10 mouse cellular contexts compared by ENCODE assay signal in the genomic region with DNA sequence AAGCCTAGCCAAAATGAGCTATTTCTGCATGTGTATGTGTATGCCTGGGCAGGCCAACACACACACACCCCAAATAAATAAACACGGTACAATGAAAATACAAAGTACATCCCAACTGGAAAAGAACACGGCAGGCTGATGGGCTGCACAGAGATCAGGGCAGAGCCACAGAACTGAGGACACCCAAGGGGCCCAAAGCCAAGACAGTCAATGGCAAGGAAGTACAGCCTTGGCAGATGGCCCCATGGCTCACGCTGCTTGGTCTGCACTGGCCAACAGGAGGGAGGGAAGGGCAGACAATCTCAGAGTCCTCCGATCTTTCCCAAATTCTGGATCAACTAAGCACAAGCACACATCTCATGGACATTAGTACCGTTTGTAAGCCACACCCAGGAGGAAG. TPM values are rescaled to one million over a fixed set of nuclear protein-coding genes. Genes with fewer than 3 reads are reported as not detected.
DNase-seq lines count a peak whose midpoint lies in the region; ATAC-seq and TF ChIP-seq lines count a peak whose summit lies in the region.
"Had no signal": no experiment of that assay in that cellular context is flagged by ENCODE, and none has a peak within 500 bp of the region (broad histone marks: within the 10 kb centered on the region; RNA-seq: fewer than 3 reads in every experiment).

No protein-coding gene starts in this region.

- peaks cover 17 to 34% of the 10 kb centered on the region in 2 experiments; a peak in 3 of 4 replicates for H3K4me1 ChIP-seq in ES-E14 (ENCODE audit: control insufficient read depth in 2 of 2, insufficient read depth in 2 of 2, low read length in 2 of 2, poor library complexity in 1 of 2)
- H3K4me1 ChIP-seq in intestine, embryonic 16.5 days (ENCODE audit: control insufficient read depth, insufficient read depth, low read length) = peaks cover 27% of the 10 kb centered on the region

- peak overlapping the region; percentile 96 for H3K27ac ChIP-seq in ES-E14 (ENCODE audit: insufficient read depth, low read depth, low read length, poor library complexity, severe bottlenecking)
- H3K27ac ChIP-seq in intestine, embryonic 16.5 days (ENCODE audit: low read length) = no peak overlapping the region
- H3K27ac ChIP-seq: limb, embryonic 12.5 days had no signal

- peaks cover 5% of the 10 kb centered on the region; the same call in 1 of the 2 replicates for H3K36me3 ChIP-seq in ES-E14 (ENCODE audit: control insufficient read depth, insufficient read depth, low read length, poor library complexity, severe bottlenecking)
- H3K36me3 ChIP-seq in intestine, embryonic 16.5 days (ENCODE audit: control insufficient read depth, insufficient read depth, low read length) = no peaks in the 10 kb centered on the region
- H3K36me3 ChIP-seq: G1E had no signal

- H3K4me2 ChIP-seq in intestine, embryonic 16.5 days (ENCODE audit: low read depth, low read length) = no peak overlapping the region
- H3K4me2 ChIP-seq: limb, embryonic 12.5 days had no signal

- 86% methylated on average over 5 of the region's 5 CpGs for WGBS in intestine, embryonic 16.5 days

- no peaks in the 10 kb centered on the region for H3K9me3 ChIP-seq in ES-E14 (ENCODE audit: control insufficient read depth, insufficient read depth, low read depth, low read length)
- H3K9me3 ChIP-seq in intestine, embryonic 16.5 days (ENCODE audit: control insufficient read depth, low read length) = no peaks in the 10 kb centered on the region
- H3K9me3 ChIP-seq: G1E; limb, embryonic 12.5 days had no signal

- in situ Hi-C loops in ES-E14 (cut with MboI; ENCODE audit: low sequenced_read_pairs in 2 of 2, unreplicated experiment in 2 of 2) = no loop called here

- no peak overlapping the region for H3K4me3 ChIP-seq in ES-E14 (ENCODE audit: insufficient read depth in 1 of 2, low read depth in 1 of 2, low read length in 2 of 2, poor library complexity in 1 of 2, severe bottlenecking in 1 of 2)
- no peak overlapping the region for H3K4me3 ChIP-seq in intestine, embryonic 16.5 days (ENCODE audit: low read length)
- H3K4me3 ChIP-seq: limb, embryonic 12.5 days had no signal

- peak; percentile 32 to 59 for DNase-seq in kidney, postnatal 25 days
- no peak for DNase-seq in kidney, postnatal 4 days
- DNase-seq in ES-E14 (ENCODE audit: low read depth, low spot score) = no peak
- peak; percentile 88 to 92 for DNase-seq in cerebellum, adult 18-20 months
- DNase-seq in heart, postnatal 10 days = peak; percentile 76 to 81
- DNase-seq in c-Kit-positive CD71-positive TER-119-positive erythroid progenitor cells, embryonic 14.5 days (ENCODE audit: low spot score) = no peak

- intact Hi-C loops in heart, postnatal 10 days (cut with DNase I) = no loop called here

- H3K9ac ChIP-seq in ES-E14 (ENCODE audit: insufficient read depth, low read depth, low read length, poor library complexity, severe bottlenecking) = no peak overlapping the region
- H3K9ac ChIP-seq in intestine, embryonic 16.5 days (ENCODE audit: low read depth, low read length) = no peak overlapping the region
- H3K9ac ChIP-seq: limb, embryonic 12.5 days had no signal

- H3K27me3 ChIP-seq in intestine, embryonic 16.5 days (replicated peaks; ENCODE audit: control insufficient read depth, insufficient read depth, low read length) = no peaks in the 10 kb centered on the region
- H3K27me3 ChIP-seq: limb, embryonic 12.5 days had no signal

- no peak for ATAC-seq in intestine, embryonic 16.5 days
- ATAC-seq in megakaryocyte progenitor cell, adult 5-6 weeks (replicated peaks; ENCODE audit: poor library complexity) = no peak

TF ChIP-seq in ES-E14, 5 proteins besides CTCF, POLR2A, EP300 and RAD21:
- TF ChIP-seq ZC3H11A (IDR thresholded peaks at IDR 0.05; ENCODE audit: borderline replicate concordance, low read depth, low read length) = no peak

RNA-seq across cellular contexts. Expression of a gene that starts 32.6 kb away (rescaled TPM):
- 63.5 and 118 TPM in 2 replicates for total RNA-seq in ES-E14 (2012; rRNA removed)
- 10 to 100 TPM; 43.3 to 45.5 TPM for total RNA-seq in heart, postnatal 10 days (2021)
- polyA plus RNA-seq in intestine, embryonic 16.5 days (2015; fragmentation: Nextera tagmentation; extraction: Ambion mirVana) = 66.5 and 66.6 TPM in 2 replicates
- 21.9 and 28.4 TPM in 2 replicates for total RNA-seq in megakaryocyte progenitor cell, adult 5-6 weeks (2015)
- total RNA-seq in megakaryocyte progenitor cell, adult 5-6 weeks (2017) = 14.5 and 18.2 TPM in 2 replicates

Comparison
In these comparisons a context has a peak if more than half of its experiments do, and no peak if none do; other contexts are left out.
1. DNase-seq: peak in kidney, postnatal 25 days (2 of 2), cerebellum, adult 18-20 months (2 of 2) and heart, postnatal 10 days (2 of 2); none in kidney, postnatal 4 days (0 of 2), ES-E14 (single experiment) and c-Kit-positive CD71-positive TER-119-positive erythroid progenitor cells, embryonic 14.5 days (single experiment).